Mouse (Mus musculus) G1E (cell line): Measurements from ENCODE around the gene Agmat.

Source experiments
- CTCF ChIP-seq: IDR thresholded peaks from 2 replicates; pipeline ENCODE4 v1.5.1; 2012; ENCODE audit warnings: low read depth, low read length, inconsistent platforms, mixed read lengths
- GATA1 ChIP-seq: IDR thresholded peaks from 2 replicates; pipeline ENCODE4 v1.6.1; 2012; ENCODE audit warnings: borderline replicate concordance, low read length, inconsistent platforms, mixed read lengths
- TAL1 ChIP-seq: conservative IDR thresholded peaks from 2 replicates; pipeline ENCODE4 v1.6.1; 2012; ENCODE audit warnings: low read depth, low read length, inconsistent platforms, mixed read lengths

GRCm38 (mm10) chr4:141720761-141721523 is 25.5 kb upstream of the Agmat start:
- TF ChIP-seq CTCF, result no peak
- TF ChIP-seq TAL1, result no peak
- TF ChIP-seq GATA1, result no peak
